Mouse (Mus musculus) hindbrain, postnatal 0 days (tissue): ENCODE measurements at regions not wholly inside any gene's neighbourhood (a gene's known extent, or its start where the extent isn't known, plus 50 kb on each side); places are given as distances from the start of the nearest gene placed in this dataset.
"Not testable (repeated sequence)": the region's sequence is repeated elsewhere in the genome, so short reads cannot be mapped to it uniquely, and the experiment has no call there.

Experiments
- ATAC-seq: fragments of 200-750 bp; cut with Nextera tagmentation; 2 replicates; pipeline ENCODE4 v1.8.0; 2017; ENCODE audit warnings: mild to moderate bottlenecking, moderate TSS enrichment, moderate library complexity
- DNase-seq: peaks from one replicate; pipeline ENCODE4 v3.0.0-alpha.2; 2015; ENCODE audit warnings: low spot score
- H3K27ac ChIP-seq: fragments of 300-500 bp; sonication (generic); 2 replicates; pipeline ENCODE4 v1.5.1; 2014; ENCODE audit warnings: mild to moderate bottlenecking
- H3K27me3 ChIP-seq: fragments of 300-500 bp; sonication (generic); 2 replicates; pipeline ENCODE4 v1.6.1; 2014; ENCODE audit warnings: low read length, mixed read lengths; ENCODE audit not compliant: insufficient read depth
- H3K36me3 ChIP-seq: fragments of 300-500 bp; sonication (generic); 2 replicates; pipeline ENCODE4 v1.6.1; 2014; ENCODE audit warnings: low read length, mixed read lengths; ENCODE audit not compliant: insufficient read depth
- H3K4me1 ChIP-seq: fragments of 300-500 bp; sonication (generic); 2 replicates; pipeline ENCODE4 v1.6.1; 2014; ENCODE audit warnings: antibody characterized with exemption, low read length, mixed read lengths; ENCODE audit not compliant: insufficient read depth
- H3K4me2 ChIP-seq: fragments of 300-500 bp; sonication (generic); 2 replicates; pipeline ENCODE4 v1.6.1; 2014; ENCODE audit warnings: low read depth, mild to moderate bottlenecking, low read length, moderate library complexity, mixed read lengths
- H3K4me3 ChIP-seq: fragments of 300-500 bp; sonication (generic); 2 replicates; pipeline ENCODE4 v1.5.1; 2014; ENCODE audit warnings: low read length
- H3K9ac ChIP-seq: fragments of 300-500 bp; sonication (generic); replicated peaks from 2 replicates; pipeline ENCODE4 v1.6.1; 2014; ENCODE audit warnings: mild to moderate bottlenecking, low read length, moderate library complexity, mixed read lengths
- H3K9me3 ChIP-seq: fragments of 300-500 bp; sonication (generic); 2 replicates; pipeline ENCODE4 v1.6.1; 2016; ENCODE audit warnings: low read length, mixed read lengths
- CTCF ChIP-seq: IDR thresholded peaks from 2 replicates; pipeline ENCODE4 v1.5.1; 2016; ENCODE audit warnings: antibody characterized with exemption, control low read depth, low read depth
- WGBS: fragments of 180-500 bp; shearing (Covaris S2); extraction: QIAGEN DNeasy Blood & Tissue Kit; methylation state at CpG from one replicate; pipeline ENCODE4 v1.1.7; 2014; 5-methylcytosine and 5-hydroxymethylcytosine counted together

DNA sequence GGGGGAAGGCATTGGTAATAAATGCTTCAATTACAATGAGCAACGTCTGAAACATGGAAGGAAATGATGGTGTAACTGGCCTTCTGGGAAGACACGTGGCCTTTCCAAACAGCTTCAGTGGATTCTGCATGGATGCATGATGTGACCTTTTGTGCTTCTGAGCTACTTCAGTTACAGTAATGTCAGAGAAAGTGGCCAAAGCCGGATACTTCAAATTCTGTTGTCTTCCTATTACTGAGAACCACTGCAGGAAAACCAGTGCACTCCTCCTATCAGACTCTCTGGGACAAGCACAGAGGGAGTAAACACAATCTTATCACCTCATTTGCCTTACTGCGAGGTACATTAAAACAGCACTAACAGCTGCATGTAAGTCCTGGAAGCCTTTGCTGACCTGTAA lies 113.0 kb upstream of the Cnksr3 start:
- Histone ChIP-seq H3K9me3 (no peaks in the 10 kb centered on the region), H3K27ac (no peak overlapping the region), H3K4me1 (no peaks in the 10 kb centered on the region), H3K4me2 (no peak overlapping the region), H3K4me3 (no peak overlapping the region), H3K36me3 (no peaks in the 10 kb centered on the region), H3K9ac (no peak overlapping the region), H3K27me3 (no peaks in the 10 kb centered on the region)
- no peak for TF ChIP-seq CTCF
- ATAC-seq (no peak), DNase-seq (no peak)
- 77% methylated on average over 4 of the region's 4 CpGs for WGBS

DNA sequence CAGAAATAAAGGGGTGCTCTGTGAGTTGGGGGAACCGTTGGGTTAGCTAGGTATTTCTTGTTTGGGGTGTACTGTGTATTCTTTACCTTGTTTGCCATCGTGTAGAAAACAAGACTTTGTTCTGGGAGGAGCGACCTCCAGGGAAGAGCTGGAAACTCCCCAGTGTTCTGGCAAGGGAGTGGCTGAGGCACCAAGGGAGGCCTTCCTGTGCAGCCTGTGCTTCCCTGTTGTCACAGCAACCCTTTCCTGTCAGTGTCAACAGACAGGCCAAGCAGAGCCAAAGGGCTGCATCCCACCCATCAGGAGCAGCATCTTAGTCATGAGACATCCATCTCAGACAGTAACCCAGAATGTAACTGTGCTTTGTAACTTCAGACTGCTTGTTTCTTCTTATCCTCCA lies 111.2 kb upstream of the Cnksr3 start:
- no peaks in the 10 kb centered on the region for H3K9me3 ChIP-seq
- H3K9ac ChIP-seq = no peak overlapping the region
- DNase-seq (no peak), ATAC-seq (no peak)
- H3K4me1 ChIP-seq = no peaks in the 10 kb centered on the region
- 36% methylated on average over 3 of the region's 3 CpGs for WGBS
- H3K27ac ChIP-seq = no peak overlapping the region
- no peak for TF ChIP-seq CTCF
- H3K27me3 ChIP-seq = no peaks in the 10 kb centered on the region
- H3K4me3 ChIP-seq = no peak overlapping the region
- no peak overlapping the region for H3K4me2 ChIP-seq
- no peaks in the 10 kb centered on the region for H3K36me3 ChIP-seq

DNA sequence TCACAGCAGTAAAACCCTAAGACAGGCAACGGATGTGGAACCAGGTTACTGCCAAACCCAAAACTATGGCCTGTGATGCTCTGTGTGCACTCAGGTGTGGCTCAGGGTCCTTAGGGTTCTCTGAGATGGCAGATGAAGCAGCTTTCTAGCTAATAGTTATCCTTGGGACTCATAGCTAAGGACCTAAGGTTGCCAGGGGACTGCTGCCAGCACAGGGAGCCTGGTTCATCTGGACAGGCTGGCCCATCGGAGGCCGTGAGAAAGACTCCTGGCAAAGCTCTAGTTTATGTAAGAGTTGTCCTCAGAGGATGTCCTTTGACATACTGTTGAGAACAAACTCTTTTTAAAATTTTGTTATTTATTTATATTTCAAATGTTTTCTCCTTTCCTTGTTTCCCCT lies 97.9 kb upstream of the Cnksr3 start:
- Histone ChIP-seq H3K4me3 (no peak overlapping the region), H3K9me3 (no peaks in the 10 kb centered on the region), H3K27me3 (no peaks in the 10 kb centered on the region), H3K4me1 (no peaks in the 10 kb centered on the region), H3K4me2 (no peak overlapping the region), H3K9ac (no peak overlapping the region), H3K36me3 (no peaks in the 10 kb centered on the region), H3K27ac (no peak overlapping the region)
- 92% methylated on average over 3 of the region's 3 CpGs for WGBS
- TF ChIP-seq CTCF = no peak
- no peak for DNase-seq
- no peak for ATAC-seq

DNA sequence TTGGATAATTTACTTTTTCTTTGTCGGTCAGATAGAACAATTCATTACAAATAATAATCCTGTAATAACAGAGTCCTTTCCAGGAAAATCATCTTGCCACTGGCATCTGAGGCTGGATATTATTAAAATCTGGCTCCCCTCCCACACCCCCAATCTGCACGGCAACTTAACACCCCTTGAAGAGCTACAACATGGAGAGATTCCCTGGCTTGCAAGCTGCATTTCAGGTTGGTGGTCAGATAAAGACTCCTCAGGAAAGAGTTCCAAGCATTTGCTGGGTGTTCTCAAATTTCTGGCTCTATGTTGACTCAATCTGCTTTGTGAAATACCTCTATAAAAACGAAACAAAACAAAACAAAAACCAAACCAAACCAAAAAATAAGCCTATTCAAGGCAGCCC lies 93.8 kb upstream of the Cnksr3 start:
- not testable (repeated sequence) for H3K9me3 ChIP-seq, DNase-seq, H3K36me3 ChIP-seq, H3K4me1 ChIP-seq, H3K27me3 ChIP-seq, H3K27ac ChIP-seq, H3K4me3 ChIP-seq, H3K9ac ChIP-seq, ATAC-seq, H3K4me2 ChIP-seq
- 63% methylated on average over 3 of the region's 3 CpGs for WGBS

DNA sequence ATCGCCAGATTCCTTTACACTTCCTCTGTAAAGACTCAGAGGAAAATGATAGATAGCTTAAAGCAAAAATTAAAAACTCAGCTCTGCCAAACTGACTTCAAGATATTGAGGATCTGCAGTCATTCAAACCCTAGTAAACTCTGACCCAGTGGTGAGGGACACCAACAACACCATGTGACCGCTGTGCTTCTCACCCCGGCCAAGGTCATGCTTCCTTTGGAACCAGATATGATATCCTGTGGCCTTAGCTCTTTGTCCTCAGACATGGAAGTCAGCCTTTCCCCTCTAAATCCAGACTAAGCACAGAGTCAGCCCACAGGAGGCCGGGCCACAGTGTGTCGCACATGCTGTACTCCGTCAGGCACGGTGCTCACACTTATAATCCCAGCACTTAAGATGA lies 86.3 kb upstream of the Cnksr3 start:
- H3K9ac ChIP-seq = no peak overlapping the region
- no peaks in the 10 kb centered on the region for H3K9me3 ChIP-seq
- no peak overlapping the region for H3K4me2 ChIP-seq
- no peaks in the 10 kb centered on the region for H3K27me3 ChIP-seq
- H3K4me3 ChIP-seq = no peak overlapping the region
- ATAC-seq (no peak), DNase-seq (no peak)
- H3K4me1 ChIP-seq = no peaks in the 10 kb centered on the region
- 88% methylated on average over 7 of the region's 7 CpGs for WGBS
- TF ChIP-seq CTCF = no peak
- no peak overlapping the region for H3K27ac ChIP-seq
- H3K36me3 ChIP-seq = no peaks in the 10 kb centered on the region

DNA sequence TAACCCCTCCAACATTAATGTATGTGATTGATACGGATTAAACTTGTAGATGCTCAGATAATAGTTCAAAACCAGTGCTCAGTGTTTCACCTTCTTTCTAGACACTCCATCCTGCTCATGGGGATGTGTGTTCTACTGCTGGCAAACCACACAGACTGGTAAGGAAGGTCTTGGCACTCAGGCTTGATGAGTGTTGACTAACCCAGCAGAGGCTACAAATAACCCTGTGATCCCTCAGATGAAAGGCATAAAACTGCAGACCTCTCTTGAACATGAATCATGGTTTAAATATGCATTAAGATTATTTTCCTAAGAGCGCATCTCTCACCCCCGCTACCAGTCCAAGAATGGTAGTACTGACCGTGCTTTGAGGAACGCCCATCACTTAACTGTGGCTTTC lies 83.9 kb upstream of the Cnksr3 start:
- Histone ChIP-seq H3K27me3 (no peaks in the 10 kb centered on the region), H3K4me3 (no peak overlapping the region), H3K9ac (no peak overlapping the region), H3K27ac (no peak overlapping the region), H3K4me1 (no peaks in the 10 kb centered on the region), H3K36me3 (no peaks in the 10 kb centered on the region), H3K4me2 (no peak overlapping the region), H3K9me3 (no peaks in the 10 kb centered on the region)
- 97% methylated on average over 5 of the region's 5 CpGs for WGBS
- no peak for DNase-seq
- no peak for TF ChIP-seq CTCF
- no peak for ATAC-seq

DNA sequence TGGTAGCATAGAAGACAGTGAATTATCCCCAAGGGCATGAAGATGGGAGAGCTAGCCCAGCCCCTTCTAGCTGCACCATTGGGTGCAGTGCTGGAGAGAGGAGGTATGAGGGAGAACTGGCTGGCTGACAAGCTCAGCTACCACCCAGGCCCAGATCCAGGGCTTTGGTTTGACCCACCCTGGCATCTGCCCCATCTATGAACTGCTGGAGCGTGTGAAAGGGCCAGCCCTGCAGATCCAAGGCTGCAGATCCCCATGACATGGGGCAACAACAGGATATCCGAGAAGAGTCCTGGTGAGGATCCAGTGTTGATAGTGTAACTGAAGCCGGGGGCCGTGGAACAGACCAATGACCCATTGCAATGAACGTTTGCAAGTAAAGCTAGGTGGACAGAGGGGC lies 81.2 kb upstream of the Cnksr3 start:
- DNase-seq = no peak
- Histone ChIP-seq H3K36me3 (no peaks in the 10 kb centered on the region), H3K4me3 (no peak overlapping the region), H3K9me3 (no peaks in the 10 kb centered on the region), H3K27me3 (no peaks in the 10 kb centered on the region), H3K9ac (no peak overlapping the region), H3K27ac (no peak overlapping the region), H3K4me2 (no peak overlapping the region), H3K4me1 (no peaks in the 10 kb centered on the region)
- WGBS = 66% methylated on average over 5 of the region's 5 CpGs
- ATAC-seq = 0 out of 2 replicates have a peak, but pooled peaks have one; percentile 27
- no peak for TF ChIP-seq CTCF
